Mouse (Mus musculus) stomach, embryonic 14.5 days (tissue): ENCODE measurements around the gene Myh7b. TPM values are rescaled to one million over a fixed set of nuclear protein-coding genes. Genes with fewer than 3 reads are reported as not detected.

Source experiments
- ATAC-seq: fragments of 200-750 bp; cut with Nextera tagmentation; 2 replicates; pipeline ENCODE4 v1.8.0; 2017; ENCODE audit warnings: low read depth, moderate TSS enrichment; ENCODE audit not compliant: insufficient number of reproducible peaks, insufficient read depth, low FRiP score
- H3K27ac ChIP-seq: fragments of 300-500 bp; sonication (generic); 2 replicates; pipeline ENCODE4 v1.5.1; 2014; ENCODE audit warnings: mild to moderate bottlenecking, low read length, moderate library complexity, mixed read lengths
- H3K27me3 ChIP-seq: fragments of 300-500 bp; sonication (generic); 2 replicates; pipeline ENCODE4 v1.6.1; 2014; ENCODE audit warnings: low read length, control low read depth, mixed read lengths; ENCODE audit not compliant: control insufficient read depth, insufficient read depth
- H3K36me3 ChIP-seq: fragments of 300-500 bp; sonication (generic); 2 replicates; pipeline ENCODE4 v1.6.1; 2014; ENCODE audit warnings: mild to moderate bottlenecking, control low read depth, low read length, moderate library complexity, mixed read lengths; ENCODE audit not compliant: control insufficient read depth, insufficient read depth
- H3K4me1 ChIP-seq: fragments of 300-500 bp; sonication (generic); 2 replicates; pipeline ENCODE4 v1.6.1; 2014; ENCODE audit warnings: low read length, control low read depth, mixed read lengths; ENCODE audit not compliant: control insufficient read depth, insufficient read depth
- H3K4me2 ChIP-seq: fragments of 300-500 bp; sonication (generic); replicated peaks from 2 replicates; pipeline ENCODE4 v1.6.1; 2014; ENCODE audit warnings: low read depth, low read length, control low read depth
- H3K4me3 ChIP-seq: fragments of 300-500 bp; sonication (generic); 2 replicates; pipeline ENCODE4 v1.5.1; 2014; ENCODE audit warnings: low read depth, low read length, control low read depth
- H3K9ac ChIP-seq: fragments of 300-500 bp; sonication (generic); replicated peaks from 2 replicates; pipeline ENCODE4 v1.6.1; 2014; ENCODE audit warnings: low read depth, mild to moderate bottlenecking, control low read depth, low read length, moderate library complexity, mixed read lengths
- H3K9me3 ChIP-seq: fragments of 300-500 bp; sonication (generic); 2 replicates; pipeline ENCODE4 v1.6.1; 2016; ENCODE audit warnings: low read depth, low read length, control low read depth; ENCODE audit not compliant: control insufficient read depth
- WGBS: fragments of 180-500 bp; shearing (Covaris S2); extraction: QIAGEN DNeasy Blood & Tissue Kit; methylation state at CpG from one replicate; pipeline ENCODE4 v1.1.7; 2014; 5-methylcytosine and 5-hydroxymethylcytosine counted together
- microRNA counts: library from miRNA; unstranded; fragments of <30 nt; microRNA quantifications from one replicate; lab custom pipeline; 2016
- microRNA-seq: library from miRNA; unstranded; fragments of <30 nt; microRNA quantifications from one replicate; pipeline ENCODE4, GENCODE M21; 2016
- polyA plus RNA-seq: library from polyadenylated mRNA; unstranded; fragments of >200 nt; fragmentation: Nextera tagmentation; extraction: Ambion mirVana; gene quantifications from 2 replicates; pipeline ENCODE4 v1.2.1, GENCODE M21; 2014

The Myh7b gene
- polyA plus RNA-seq, 1 experiment from 2014 or later: 0.39 TPM

DNA sequence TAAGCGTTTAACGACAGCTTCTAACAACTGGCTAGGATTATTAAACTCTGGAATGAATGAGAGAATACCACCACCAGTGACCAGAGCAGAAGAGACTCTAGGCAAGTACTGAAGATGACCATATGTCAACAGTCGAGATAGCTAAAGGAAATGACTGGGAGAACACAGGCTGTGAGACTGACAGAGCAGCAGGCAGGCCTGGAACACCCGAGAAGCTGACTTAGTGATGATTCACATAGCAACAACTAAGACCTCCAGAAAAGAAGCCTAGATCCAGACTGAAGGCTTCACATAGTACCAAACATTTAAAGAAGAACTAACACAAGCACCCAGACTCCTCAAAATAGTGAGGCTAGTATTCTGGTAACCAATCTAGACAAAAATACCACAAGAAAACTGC lies 64.1 kb downstream of the Myh7b start:
- Histone ChIP-seq H3K4me1 (no peaks in the 10 kb centered on the region), H3K9me3 (no peaks in the 10 kb centered on the region), H3K36me3 (peaks cover 20% of the 10 kb centered on the region), H3K4me2 (no peak overlapping the region), H3K27ac (no peak overlapping the region), H3K9ac (no peak overlapping the region), H3K4me3 (no peak overlapping the region), H3K27me3 (no peaks in the 10 kb centered on the region)
- 59% methylated on average over 4 of the region's 4 CpGs for WGBS
- no peak for ATAC-seq

DNA sequence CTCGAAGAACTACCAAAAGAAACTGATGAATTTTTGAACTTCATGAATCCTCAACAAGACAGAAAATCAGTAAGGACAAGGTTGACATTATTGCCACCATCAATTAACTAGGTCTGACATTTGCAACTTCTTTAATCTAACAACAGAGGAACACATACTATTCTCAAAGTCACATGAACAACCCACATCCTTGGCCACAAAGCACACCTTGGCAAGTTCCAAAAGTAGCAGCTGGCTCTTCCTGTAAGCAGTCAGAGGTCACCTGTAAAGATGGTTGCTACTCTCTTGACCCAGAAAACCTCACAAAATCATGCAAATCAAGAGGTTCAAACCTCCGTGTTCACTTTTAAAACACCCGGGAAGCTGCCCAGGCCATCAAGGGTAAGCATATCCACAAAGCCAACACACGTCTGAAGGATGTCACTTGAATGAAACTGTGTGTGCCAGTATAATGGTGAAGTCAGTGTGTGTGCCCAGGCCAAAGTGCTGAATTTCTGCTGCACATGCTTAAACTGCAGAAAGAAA lies 68.6 kb downstream of the Myh7b start:
- 82% methylated on average over 4 of the region's 4 CpGs for WGBS
- no peak for ATAC-seq

DNA sequence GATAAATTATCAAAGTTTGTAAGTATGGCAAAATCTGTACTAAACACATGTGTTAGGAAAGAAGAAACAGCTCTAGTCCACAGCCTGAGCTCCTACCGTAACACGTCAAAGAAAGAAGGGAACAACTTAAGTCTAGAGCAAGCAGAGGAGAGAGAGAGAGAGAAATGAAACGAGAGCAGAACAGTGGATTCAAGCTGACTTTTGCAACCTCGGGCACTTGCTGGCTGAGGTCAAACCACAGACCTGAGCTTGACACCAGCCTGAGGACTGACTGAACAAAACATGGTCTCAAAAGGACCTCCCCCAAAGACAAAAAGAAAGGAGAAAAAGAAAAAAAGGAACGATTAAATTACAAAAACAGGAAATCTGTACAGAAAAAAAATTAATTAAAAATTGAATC lies 69.6 kb downstream of the Myh7b start:
- Histone ChIP-seq H3K27me3 (no peaks in the 10 kb centered on the region), H3K27ac (no peak overlapping the region), H3K9ac (no peak overlapping the region), H3K36me3 (no peaks in the 10 kb centered on the region; the same call in 1 of the 2 replicates), H3K9me3 (no peaks in the 10 kb centered on the region), H3K4me3 (no peak overlapping the region), H3K4me1 (no peaks in the 10 kb centered on the region), H3K4me2 (no peak overlapping the region)
- ATAC-seq: no peak
- 61% methylated on average over 5 of the region's 5 CpGs for WGBS

More for the DNA sequence above, 68.6 kb downstream of the Myh7b start:
- Histone ChIP-seq H3K4me2 (no peak overlapping the region), H3K4me1 (no peaks in the 10 kb centered on the region), H3K36me3 (no peaks in the 10 kb centered on the region; the same call in 1 of the 2 replicates), H3K9ac (no peak overlapping the region), H3K27ac (no peak overlapping the region), H3K27me3 (no peaks in the 10 kb centered on the region), H3K9me3 (no peaks in the 10 kb centered on the region), H3K4me3 (no peak overlapping the region)

DNA sequence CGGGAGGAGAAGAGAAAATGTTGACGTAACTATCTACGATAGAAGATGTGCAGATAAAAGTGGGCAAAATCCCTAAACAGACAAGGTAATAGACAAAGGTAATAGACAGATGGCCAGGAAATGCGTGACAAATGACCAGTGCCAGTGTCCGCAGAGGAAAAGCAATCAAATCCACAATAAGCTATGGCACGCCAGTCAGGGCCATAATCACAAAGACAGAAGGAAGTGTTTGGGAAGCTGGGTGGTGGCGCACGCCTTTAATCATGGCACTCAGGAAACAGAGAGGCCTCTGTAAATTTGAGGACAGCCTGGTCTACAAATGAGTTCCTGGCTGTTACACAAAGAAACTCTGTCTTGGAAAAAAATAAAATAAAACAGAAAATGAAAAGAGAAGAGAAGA lies 70.2 kb downstream of the Myh7b start:
- no peaks in the 10 kb centered on the region; the same call in 1 of the 2 replicates for H3K36me3 ChIP-seq
- H3K9me3 ChIP-seq: no peaks in the 10 kb centered on the region
- H3K9ac ChIP-seq: no peak overlapping the region
- H3K4me1 ChIP-seq: no peaks in the 10 kb centered on the region
- H3K4me3 ChIP-seq: no peak overlapping the region
- no peaks in the 10 kb centered on the region for H3K27me3 ChIP-seq
- no peak overlapping the region for H3K4me2 ChIP-seq
- no peak overlapping the region for H3K27ac ChIP-seq
- no peak for ATAC-seq
- WGBS: 67% methylated on average over 8 of the region's 8 CpGs

DNA sequence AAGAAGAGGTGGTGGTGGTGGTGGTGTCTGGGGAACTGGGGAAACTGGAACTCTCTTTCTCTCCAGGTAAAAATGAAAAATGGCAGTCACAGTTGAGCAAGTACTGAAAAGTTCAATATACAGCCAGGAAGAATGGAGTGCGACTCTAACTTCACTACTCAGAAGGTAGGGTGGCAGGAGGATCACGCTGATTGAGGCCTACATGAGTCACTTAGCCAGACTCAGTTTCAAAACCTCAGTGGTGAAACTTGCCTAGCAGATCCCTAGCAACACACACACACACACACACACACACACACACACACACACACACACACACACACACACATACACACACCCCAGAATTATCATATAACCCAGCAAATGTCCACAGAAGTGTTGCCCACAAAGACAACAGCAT lies 70.9 kb downstream of the Myh7b start:
- H3K9ac ChIP-seq: no peak overlapping the region
- H3K27ac ChIP-seq: no peak overlapping the region
- no peak overlapping the region for H3K4me3 ChIP-seq
- H3K4me2 ChIP-seq: no peak overlapping the region
- no peak for ATAC-seq
- 87% methylated on average over 2 of the region's 2 CpGs for WGBS
- no peaks in the 10 kb centered on the region for H3K9me3 ChIP-seq
- no peaks in the 10 kb centered on the region for H3K27me3 ChIP-seq
- no peaks in the 10 kb centered on the region for H3K4me1 ChIP-seq
- no peaks in the 10 kb centered on the region; the same call in 1 of the 2 replicates for H3K36me3 ChIP-seq

DNA sequence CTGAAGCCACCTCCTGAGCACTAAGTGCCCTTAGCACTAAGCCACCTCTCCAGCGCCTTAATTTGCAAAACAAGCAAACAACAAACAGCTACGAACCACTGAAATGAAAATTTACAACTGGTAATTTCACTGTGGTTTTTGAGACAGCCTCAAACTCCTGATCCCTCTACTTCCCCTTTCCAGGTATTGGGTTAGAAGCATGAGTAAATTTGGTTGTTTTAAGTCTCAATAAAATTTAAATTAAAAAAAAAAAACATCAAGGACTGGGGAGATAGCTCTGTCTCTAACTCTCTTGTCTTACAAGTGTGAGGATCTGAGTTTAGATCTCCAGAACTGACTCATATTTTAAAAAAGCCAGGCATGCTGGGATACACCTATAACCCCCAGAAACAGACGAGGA lies 72.1 kb downstream of the Myh7b start:
- no peak for ATAC-seq
- 63% methylated on average over 3 of the region's 3 CpGs for WGBS
- H3K9me3 ChIP-seq: no peaks in the 10 kb centered on the region
- H3K4me3 ChIP-seq: no peak overlapping the region
- no peaks in the 10 kb centered on the region for H3K4me1 ChIP-seq
- H3K36me3 ChIP-seq: no peaks in the 10 kb centered on the region; the same call in 1 of the 2 replicates
- no peak overlapping the region for H3K9ac ChIP-seq
- H3K4me2 ChIP-seq: no peak overlapping the region
- no peak overlapping the region for H3K27ac ChIP-seq
- no peaks in the 10 kb centered on the region for H3K27me3 ChIP-seq

DNA sequence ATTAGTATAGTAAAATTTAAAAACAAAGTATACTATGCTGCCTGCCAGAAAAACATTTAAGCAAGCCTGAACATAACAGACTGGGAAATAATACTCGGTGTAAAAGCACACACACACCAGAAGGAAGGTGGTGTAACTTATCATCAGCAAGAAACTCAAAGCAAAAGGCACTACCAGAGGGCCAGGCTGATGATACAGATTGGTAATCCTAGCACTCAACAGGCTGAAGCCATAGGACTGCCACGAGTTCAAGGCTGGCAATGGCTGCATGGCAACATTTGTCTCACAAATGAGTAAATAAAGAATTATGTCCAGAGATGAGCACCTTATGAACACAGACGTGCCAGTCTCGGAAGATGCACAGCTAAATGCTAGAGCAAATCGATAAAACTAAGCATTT lies 72.8 kb downstream of the Myh7b start:
- no peaks in the 10 kb centered on the region for H3K9me3 ChIP-seq
- ATAC-seq: no peak

More for the DNA sequence above, 72.8 kb downstream of the Myh7b start:
- no peaks in the 10 kb centered on the region; the same call in 1 of the 2 replicates for H3K36me3 ChIP-seq
- H3K9ac ChIP-seq: no peak overlapping the region
- 87% methylated on average over 5 of the region's 5 CpGs for WGBS
- H3K4me3 ChIP-seq: no peak overlapping the region
- H3K4me2 ChIP-seq: no peak overlapping the region
- H3K27me3 ChIP-seq: no peaks in the 10 kb centered on the region
- H3K27ac ChIP-seq: no peak overlapping the region
- no peaks in the 10 kb centered on the region for H3K4me1 ChIP-seq

MicroRNA genes within 50 kb of the gene (microRNA counts, 519-probe panel; counts per million panel counts)
- not detected for microRNA mmu-miR-499 (lab: Ali Mortazavi, UCI)

Small RNA genes lying within 50 kb of the gene (microRNA-seq; reads per million reads assigned to microRNA genes)
- 2.6 reads per million, percentile 2 among the genes with 10 or more reads in this experiment for gene Mir499

Other genes starting within 250 kb of the Myh7b start
- 19.7 and 19.9 TPM in 2 replicates for gene Trp53inp2, start 230.2 kb upstream of the Myh7b start, polyA plus RNA-seq
- 33.4 and 35.6 TPM in 2 replicates for gene Ncoa6, start 137.3 kb upstream of the Myh7b start, polyA plus RNA-seq
- 9.5 and 10.8 TPM in 2 replicates for gene Acss2, start 93.3 kb upstream of the Myh7b start, polyA plus RNA-seq
- 2.4 and 2.6 TPM in 2 replicates for gene Ggt7, start 93.0 kb upstream of the Myh7b start, polyA plus RNA-seq
- 24.2 and 26.1 TPM in 2 replicates for gene Gss, start 18.4 kb upstream of the Myh7b start, polyA plus RNA-seq
- 137 and 140 TPM in 2 replicates for gene Trpc4ap, start 81.2 kb downstream of the Myh7b start, polyA plus RNA-seq
- 41.6 and 50.2 TPM in 2 replicates for gene Edem2, start 118.3 kb downstream of the Myh7b start, polyA plus RNA-seq
- gene Gm17581, start 124.7 kb downstream of the Myh7b start, polyA plus RNA-seq: not detected in 2 replicates
- 14.7 and 15.3 TPM in 2 replicates for gene Procr, start 139.9 kb downstream of the Myh7b start, polyA plus RNA-seq
- gene Mmp24, start 164.1 kb downstream of the Myh7b start, polyA plus RNA-seq: 0.25 and 0.51 TPM in 2 replicates
- gene BC029722, start 208.2 kb downstream of the Myh7b start, polyA plus RNA-seq: 12.8 and 15.0 TPM in 2 replicates
- gene Eif6, start 215.7 kb downstream of the Myh7b start, polyA plus RNA-seq: 173 and 200 TPM in 2 replicates
- gene Fam83c, start 223.6 kb downstream of the Myh7b start, polyA plus RNA-seq: 2.3 and 3.1 TPM in 2 replicates